Mouse (Mus musculus): ENCODE measurements around the gene Sik3.

DNA sequence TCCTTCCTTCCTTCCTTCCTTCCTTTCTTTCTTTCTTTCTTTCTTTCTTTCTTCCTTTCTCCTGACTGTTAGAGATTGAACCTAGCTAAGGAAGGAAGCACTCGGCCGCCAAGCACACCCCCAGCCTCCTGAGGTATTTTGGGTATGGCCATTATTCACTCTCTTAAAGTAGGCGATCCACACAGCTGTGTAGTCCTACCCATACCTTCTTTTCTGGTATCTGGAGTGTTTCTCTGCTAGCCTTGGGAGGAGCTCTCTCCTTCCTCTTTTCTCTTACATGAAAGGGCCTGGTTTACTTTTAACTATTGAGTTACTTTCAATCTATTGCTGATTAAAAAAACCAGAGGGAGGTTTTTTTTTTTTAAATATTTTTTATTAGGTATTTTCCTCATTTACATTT is 21.2 kb downstream of the Sik3 start:
- no peak for TF ChIP-seq CTCF (IDR thresholded peaks at IDR 0.05; ENCODE audit: control insufficient read depth, insufficient read depth, insufficient read length)
- TF ChIP-seq MYOG (IDR thresholded peaks at IDR 0.05; ENCODE audit: control insufficient read depth, extremely low read depth, insufficient read length), result no peak
